13 mouse cellular contexts compared by ENCODE assay signal in genomic region chr5:117853741-117854140, GRCm38 (mm10).
"Had no signal": no experiment of that assay in that cellular context is flagged by ENCODE, and none has a peak within 500 bp of the region (broad histone marks: within the 10 kb centered on the region; RNA-seq: fewer than 3 reads in every experiment).

No protein-coding gene starts in this region.

- H3K27me3 ChIP-seq: liver, embryonic 13.5 days had no signal

- ATAC-seq: intestine, postnatal 0 days had no signal

- H3K4me2 ChIP-seq: liver, embryonic 13.5 days; midbrain, embryonic 11.5 days had no signal

- H3K27ac ChIP-seq: left cerebral cortex, adult 2 months; liver, embryonic 13.5 days; stomach, postnatal 0 days had no signal

- H3K4me3 ChIP-seq: left cerebral cortex, adult 2 months; liver, embryonic 13.5 days had no signal

- H3K36me3 ChIP-seq: liver, embryonic 13.5 days had no signal

- H3K9me3 ChIP-seq: liver, embryonic 13.5 days had no signal

- H3K4me1 ChIP-seq: liver, embryonic 13.5 days had no signal

- DNase-seq: layer of hippocampus, postnatal 36 days; liver, embryonic 13.5 days; lung, adult 2 months; lung, postnatal 14 days; lung, postnatal 4 days; midbrain, embryonic 14.5 days; thymus, adult 2 months; thymus, postnatal 14 days; thymus, postnatal 4 days had no signal

- H3K9ac ChIP-seq: liver, embryonic 13.5 days had no signal
